Mouse (Mus musculus) kidney, postnatal 0 days (tissue): ENCODE measurements around the gene Trpm3. TPM values are rescaled to one million over a fixed set of nuclear protein-coding genes. Genes with fewer than 3 reads are reported as not detected.

Experiments used
- ATAC-seq: fragments of 200-750 bp; cut with Nextera tagmentation; replicated peaks from 2 replicates; pipeline ENCODE4 v1.8.0; 2017; ENCODE audit warnings: low read depth, moderate number of reproducible peaks, moderate TSS enrichment, moderate library complexity; ENCODE audit not compliant: low FRiP score
- DNase-seq: peaks from one replicate; pipeline ENCODE4 v3.0.0-alpha.2; 2016; ENCODE audit warnings: low spot score
- H3K27ac ChIP-seq: fragments of 300-500 bp; sonication (generic); 2 replicates; pipeline ENCODE4 v1.5.1; 2014; ENCODE audit warnings: mild to moderate bottlenecking
- H3K27me3 ChIP-seq: fragments of 300-500 bp; sonication (generic); 2 replicates; pipeline ENCODE4 v1.6.1; 2014; ENCODE audit warnings: low read length, mixed read lengths; ENCODE audit not compliant: insufficient read depth
- H3K36me3 ChIP-seq: fragments of 300-500 bp; sonication (generic); 2 replicates; pipeline ENCODE4 v1.6.1; 2014; ENCODE audit warnings: low read length, mixed read lengths; ENCODE audit not compliant: insufficient read depth
- H3K4me1 ChIP-seq: fragments of 300-500 bp; sonication (generic); replicated peaks from 2 replicates; pipeline ENCODE4 v1.6.1; 2014; ENCODE audit warnings: antibody characterized with exemption, low read length, mixed read lengths; ENCODE audit not compliant: insufficient read depth
- H3K4me2 ChIP-seq: fragments of 300-500 bp; sonication (generic); 2 replicates; pipeline ENCODE4 v1.6.1; 2014; ENCODE audit warnings: mild to moderate bottlenecking, low read length, moderate library complexity, mixed read lengths
- H3K4me3 ChIP-seq: fragments of 300-500 bp; sonication (generic); replicated peaks from 2 replicates; pipeline ENCODE4 v1.5.1; 2014; ENCODE audit warnings: low read depth, low read length
- H3K9ac ChIP-seq: fragments of 300-500 bp; sonication (generic); 2 replicates; pipeline ENCODE4 v1.6.1; 2014; ENCODE audit warnings: low read depth, low read length
- H3K9me3 ChIP-seq: fragments of 300-500 bp; sonication (generic); replicated peaks from 2 replicates; pipeline ENCODE4 v1.6.1; 2016; ENCODE audit warnings: low read length, inconsistent platforms, mixed read lengths
- CTCF ChIP-seq: IDR thresholded peaks from 2 replicates; pipeline ENCODE4 v1.5.1; 2016; ENCODE audit warnings: antibody characterized with exemption, low read depth, mild to moderate bottlenecking, moderate library complexity
- WGBS: fragments of 180-500 bp; shearing (Covaris S2); extraction: QIAGEN DNeasy Blood & Tissue Kit; methylation state at CpG from one replicate; pipeline ENCODE4 v1.1.7; 2014; 5-methylcytosine and 5-hydroxymethylcytosine counted together
- polyA plus RNA-seq: library from polyadenylated mRNA; unstranded; fragments of >200 nt; fragmentation: Nextera tagmentation; extraction: Ambion mirVana; gene quantifications from 2 replicates; pipeline ENCODE4 v1.2.1, GENCODE M21; 2015

The Trpm3 gene
- polyA plus RNA-seq, 1 experiment from 2014 or later = 2.1 TPM

- DNase-seq (no peak), ATAC-seq (no peak)
- TF ChIP-seq CTCF = no peak
- Histone ChIP-seq H3K4me2 (no peak overlapping the region), H3K9ac (no peak overlapping the region), H3K36me3 (no peaks in the 10 kb centered on the region), H3K4me3 (no peak overlapping the region), H3K27me3 (no peaks in the 10 kb centered on the region), H3K4me1 (no peaks in the 10 kb centered on the region), H3K9me3 (no peaks in the 10 kb centered on the region), H3K27ac (no peak overlapping the region)
- WGBS = 78% methylated on average over 4 of the region's 4 CpGs
These were observed 443.4 kb downstream of the Trpm3 start for GRCm38 (mm10) chr19:22582120-22582745.

- Histone ChIP-seq H3K9ac (no peak overlapping the region), H3K4me3 (no peak overlapping the region), H3K9me3 (no peaks in the 10 kb centered on the region), H3K27me3 (no peaks in the 10 kb centered on the region), H3K36me3 (no peaks in the 10 kb centered on the region), H3K4me2 (no peak overlapping the region), H3K4me1 (no peaks in the 10 kb centered on the region), H3K27ac (no peak overlapping the region)
- no peak for DNase-seq
- ATAC-seq = no peak
- 89% methylated on average over 3 of the region's 3 CpGs for WGBS
- no peak for TF ChIP-seq CTCF
These were observed 455.6 kb downstream of the Trpm3 start for GRCm38 (mm10) chr19:22594492-22594891.

GRCm38 (mm10) chr19:22595246-22595645 is 456.4 kb downstream of the Trpm3 start:
- H3K4me2 ChIP-seq = no peak overlapping the region
- H3K4me3 ChIP-seq = no peak overlapping the region
- H3K9me3 ChIP-seq = no peaks in the 10 kb centered on the region
- no peak overlapping the region for H3K9ac ChIP-seq
- WGBS = 84% methylated on average over 2 of the region's 2 CpGs
- no peak for DNase-seq
- H3K4me1 ChIP-seq = no peaks in the 10 kb centered on the region
- no peaks in the 10 kb centered on the region for H3K36me3 ChIP-seq
- no peak for TF ChIP-seq CTCF
- no peak overlapping the region for H3K27ac ChIP-seq
- H3K27me3 ChIP-seq = no peaks in the 10 kb centered on the region
- no peak for ATAC-seq

- no peak for TF ChIP-seq CTCF
- DNase-seq (no peak), ATAC-seq (no peak)
- WGBS = 63% methylated on average over 3 of the region's 3 CpGs
- H3K4me2 ChIP-seq = no peak overlapping the region
- no peak overlapping the region for H3K4me3 ChIP-seq
- no peaks in the 10 kb centered on the region for H3K4me1 ChIP-seq
- H3K27me3 ChIP-seq = no peaks in the 10 kb centered on the region
- H3K9me3 ChIP-seq = no peaks in the 10 kb centered on the region
- H3K36me3 ChIP-seq = no peaks in the 10 kb centered on the region
- no peak overlapping the region for H3K9ac ChIP-seq
- no peak overlapping the region for H3K27ac ChIP-seq
These were observed 457.9 kb downstream of the Trpm3 start for GRCm38 (mm10) chr19:22596715-22597114.

GRCm38 (mm10) chr19:22604322-22604721 is 465.5 kb downstream of the Trpm3 start:
- ATAC-seq (no peak), DNase-seq (no peak)
- no peak for TF ChIP-seq CTCF
- no peak overlapping the region for H3K4me2 ChIP-seq
- H3K27ac ChIP-seq = no peak overlapping the region
- no peaks in the 10 kb centered on the region for H3K4me1 ChIP-seq
- no peaks in the 10 kb centered on the region for H3K36me3 ChIP-seq
- no peak overlapping the region for H3K4me3 ChIP-seq
- 24% methylated on average over 4 of the region's 4 CpGs for WGBS
- no peaks in the 10 kb centered on the region for H3K27me3 ChIP-seq
- no peak overlapping the region for H3K9ac ChIP-seq
- no peaks in the 10 kb centered on the region for H3K9me3 ChIP-seq

- H3K36me3 ChIP-seq = no peaks in the 10 kb centered on the region
- H3K27ac ChIP-seq = no peak overlapping the region
- H3K4me3 ChIP-seq = no peak overlapping the region
- H3K4me1 ChIP-seq = no peaks in the 10 kb centered on the region
- H3K9me3 ChIP-seq = no peaks in the 10 kb centered on the region
- H3K27me3 ChIP-seq = no peaks in the 10 kb centered on the region
- no peak for DNase-seq
- H3K9ac ChIP-seq = no peak overlapping the region
- no peak for TF ChIP-seq CTCF
- H3K4me2 ChIP-seq = no peak overlapping the region
- ATAC-seq = no peak
- 64% methylated on average over 5 of the region's 5 CpGs for WGBS
These were observed 469.3 kb downstream of the Trpm3 start for GRCm38 (mm10) chr19:22607985-22608684.
